34 mouse cellular contexts compared by ENCODE assay signal in the genomic region with DNA sequence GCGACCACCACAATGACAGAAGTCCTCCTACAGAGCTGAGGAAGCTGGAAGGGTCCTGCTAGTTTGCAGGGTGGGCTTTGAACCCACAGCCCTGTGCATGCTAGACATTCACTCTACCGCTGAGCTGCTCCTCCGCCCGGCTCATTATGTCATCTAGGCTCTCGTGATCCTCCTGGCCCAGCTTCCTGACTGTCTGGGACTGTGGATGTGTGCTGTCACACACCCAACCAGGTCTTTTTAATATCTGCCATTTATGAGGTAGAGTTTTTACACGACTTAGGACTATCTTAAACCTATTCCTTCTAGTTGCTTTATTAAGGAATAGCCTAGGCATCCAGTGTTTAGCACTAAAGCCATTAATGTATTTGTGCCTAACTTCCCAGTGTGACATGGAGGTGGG.
"Had no signal": no experiment of that assay in that cellular context is flagged by ENCODE, and none has a peak within 500 bp of the region (broad histone marks: within the 10 kb centered on the region; RNA-seq: fewer than 3 reads in every experiment).

No protein-coding gene starts in this region.

- H3K27me3 ChIP-seq: heart, embryonic 12.5 days; heart, embryonic 13.5 days; heart, embryonic 15.5 days; hindbrain, embryonic 12.5 days; hindbrain, embryonic 13.5 days; hindbrain, embryonic 15.5 days; intestine, embryonic 15.5 days; kidney, embryonic 15.5 days had no signal

- H3K9me3 ChIP-seq: heart, embryonic 10.5 days; heart, embryonic 12.5 days; heart, embryonic 13.5 days; heart, embryonic 15.5 days; hindbrain, embryonic 10.5 days; hindbrain, embryonic 12.5 days; hindbrain, embryonic 13.5 days; hindbrain, embryonic 15.5 days; intestine, embryonic 15.5 days; kidney, embryonic 15.5 days had no signal

- H3K9ac ChIP-seq: heart, embryonic 12.5 days; heart, embryonic 13.5 days; heart, embryonic 15.5 days; hindbrain, embryonic 12.5 days; hindbrain, embryonic 13.5 days; hindbrain, embryonic 14.5 days; hindbrain, embryonic 15.5 days; intestine, embryonic 15.5 days; kidney, embryonic 15.5 days had no signal

- H3K4me1 ChIP-seq: heart, embryonic 10.5 days; heart, embryonic 13.5 days; heart, embryonic 15.5 days; hindbrain, embryonic 10.5 days; hindbrain, embryonic 12.5 days; hindbrain, embryonic 13.5 days; hindbrain, embryonic 15.5 days; intestine, embryonic 15.5 days; kidney, embryonic 15.5 days had no signal

- H3K27ac ChIP-seq: heart, embryonic 10.5 days; heart, embryonic 13.5 days; heart, embryonic 15.5 days; hindbrain, embryonic 10.5 days; hindbrain, embryonic 12.5 days; hindbrain, embryonic 13.5 days; hindbrain, embryonic 14.5 days; hindbrain, embryonic 15.5 days; hindbrain, postnatal 0 days; intestine, embryonic 15.5 days; kidney, embryonic 15.5 days; kidney, postnatal 0 days; layer of hippocampus, adult 2 months; left cerebral cortex, adult 2 months had no signal

- H3K4me3 ChIP-seq: heart, embryonic 10.5 days; heart, embryonic 12.5 days; heart, embryonic 13.5 days; heart, embryonic 15.5 days; hindbrain, embryonic 10.5 days; hindbrain, embryonic 12.5 days; hindbrain, embryonic 13.5 days; hindbrain, embryonic 15.5 days; intestine, embryonic 15.5 days; kidney, embryonic 15.5 days; layer of hippocampus, adult 2 months; left cerebral cortex, adult 2 months had no signal

- ATAC-seq: hindbrain, embryonic 16.5 days; hindbrain, postnatal 0 days; inflammation-experienced regulatory T-cells, adult 6 months; intestine, embryonic 15.5 days; intestine, embryonic 16.5 days; intestine, postnatal 0 days had no signal

- DNase-seq: heart, postnatal 10 days; heart, postnatal 14 days; heart, postnatal 4 days; kidney, adult 11 months; kidney, adult 18-20 months; kidney, adult 2 months; kidney, adult 8-10 months; kidney, adult 9 months; kidney, postnatal 10 days; kidney, postnatal 14 days; kidney, postnatal 36 days; kidney, postnatal 4 days; layer of hippocampus, adult 9-11 months; layer of hippocampus, postnatal 36 days had no signal

- H3K4me2 ChIP-seq: heart, embryonic 11.5 days; heart, embryonic 12.5 days; heart, embryonic 13.5 days; heart, embryonic 15.5 days; hindbrain, embryonic 12.5 days; hindbrain, embryonic 13.5 days; hindbrain, embryonic 14.5 days; hindbrain, embryonic 15.5 days; intestine, embryonic 15.5 days; kidney, embryonic 15.5 days had no signal
